In genomic region chr4:150536821-150537510, GRCm38 (mm10) we compare ENCODE assay signal across 10 mouse cellular contexts.
DNase-seq lines count a peak whose midpoint lies in the region; ATAC-seq lines count a peak whose summit lies in the region.
"Had no signal": no experiment of that assay in that cellular context is flagged by ENCODE, and none has a peak within 500 bp of the region (broad histone marks: within the 10 kb centered on the region; RNA-seq: fewer than 3 reads in every experiment).

No protein-coding gene starts in this region.

- no peaks in the 10 kb centered on the region for H3K9me3 ChIP-seq in midbrain, embryonic 13.5 days
- no peaks in the 10 kb centered on the region for H3K9me3 ChIP-seq in midbrain, embryonic 11.5 days (ENCODE audit: control insufficient read depth, low read length)
- H3K9me3 ChIP-seq in intestine, embryonic 15.5 days, result no peaks in the 10 kb centered on the region
- H3K9me3 ChIP-seq in stomach, embryonic 16.5 days (replicated peaks; ENCODE audit: control insufficient read depth, low read length), result no peaks in the 10 kb centered on the region
- H3K9me3 ChIP-seq: megakaryocyte, embryonic 14.5 days had no signal

- peak; percentile 66 for DNase-seq in heart, adult 11 months
- DNase-seq in heart, postnatal 36 days, result no peak
- DNase-seq in midbrain, embryonic 11.5 days (ENCODE audit: low spot score, missing footprints), result no peak
- DNase-seq in spleen, adult 18-20 months, result no peak
- DNase-seq in natural killer cell, adult 2 months (ENCODE audit: low spot score in 2 of 2), result no peak
- DNase-seq: kidney, adult 8-10 months had no signal

- no peak overlapping the region for H3K4me3 ChIP-seq in midbrain, embryonic 13.5 days (replicated peaks)
- no peak overlapping the region for H3K4me3 ChIP-seq in midbrain, embryonic 11.5 days (ENCODE audit: low read depth, low read length)
- no peak overlapping the region for H3K4me3 ChIP-seq in intestine, embryonic 15.5 days (replicated peaks)
- H3K4me3 ChIP-seq in stomach, embryonic 16.5 days (replicated peaks; ENCODE audit: low read length), result no peak overlapping the region
- H3K4me3 ChIP-seq: megakaryocyte, embryonic 14.5 days had no signal

- no peak overlapping the region for H3K9ac ChIP-seq in midbrain, embryonic 13.5 days (replicated peaks)
- H3K9ac ChIP-seq in midbrain, embryonic 11.5 days (ENCODE audit: low read length), result no peak overlapping the region
- no peak overlapping the region for H3K9ac ChIP-seq in intestine, embryonic 15.5 days
- no peak overlapping the region for H3K9ac ChIP-seq in stomach, embryonic 16.5 days (ENCODE audit: low read length)

- WGBS in midbrain, embryonic 13.5 days, result 85% methylated on average over 3 of the region's 3 CpGs
- WGBS in midbrain, embryonic 11.5 days, result 96% methylated on average over 3 of the region's 3 CpGs
- WGBS in intestine, embryonic 15.5 days, result 65% methylated on average over 3 of the region's 3 CpGs
- 47% methylated on average over 3 of the region's 3 CpGs for WGBS in stomach, embryonic 16.5 days

- peak overlapping the region; percentile 54; the same call in 1 of the 2 replicates for H3K27ac ChIP-seq in midbrain, embryonic 13.5 days
- no peak overlapping the region for H3K27ac ChIP-seq in midbrain, embryonic 11.5 days (ENCODE audit: low read depth, low read length)
- H3K27ac ChIP-seq in intestine, embryonic 15.5 days, result peak overlapping the region; percentile 23; the same call in 1 of the 2 replicates
- peak overlapping the region; percentile 64 for H3K27ac ChIP-seq in stomach, embryonic 16.5 days (ENCODE audit: low read length)

- H3K36me3 ChIP-seq in midbrain, embryonic 13.5 days, result peaks cover 44% of the 10 kb centered on the region
- H3K36me3 ChIP-seq in midbrain, embryonic 11.5 days (ENCODE audit: control insufficient read depth, insufficient read depth, low read length), result peaks cover 3% of the 10 kb centered on the region; the same call in 1 of the 2 replicates
- 0 out of 2 replicates have a peak, but pooled peaks cover 7% of the 10 kb centered on the region for H3K36me3 ChIP-seq in intestine, embryonic 15.5 days
- no peaks in the 10 kb centered on the region for H3K36me3 ChIP-seq in stomach, embryonic 16.5 days (ENCODE audit: control insufficient read depth, insufficient read depth, low read length)

- no peaks in the 10 kb centered on the region for H3K27me3 ChIP-seq in midbrain, embryonic 13.5 days
- H3K27me3 ChIP-seq in midbrain, embryonic 11.5 days (ENCODE audit: control insufficient read depth, insufficient read depth, low read length), result no peaks in the 10 kb centered on the region
- no peaks in the 10 kb centered on the region for H3K27me3 ChIP-seq in intestine, embryonic 15.5 days (replicated peaks)
- H3K27me3 ChIP-seq in stomach, embryonic 16.5 days (ENCODE audit: control insufficient read depth, insufficient read depth, low read length), result no peaks in the 10 kb centered on the region
- H3K27me3 ChIP-seq: megakaryocyte, embryonic 14.5 days had no signal

- no peak overlapping the region for H3K4me2 ChIP-seq in midbrain, embryonic 13.5 days (replicated peaks)
- H3K4me2 ChIP-seq in midbrain, embryonic 11.5 days, result no peak overlapping the region
- H3K4me2 ChIP-seq in intestine, embryonic 15.5 days (replicated peaks), result no peak overlapping the region
- no peak overlapping the region for H3K4me2 ChIP-seq in stomach, embryonic 16.5 days (ENCODE audit: low read depth, low read length)

- intact Hi-C loops in heart, postnatal 36 days (cut with DNase I), result no loop called here

- H3K4me1 ChIP-seq in midbrain, embryonic 13.5 days (replicated peaks), result peaks cover 22% of the 10 kb centered on the region
- peaks cover 3% of the 10 kb centered on the region for H3K4me1 ChIP-seq in midbrain, embryonic 11.5 days (ENCODE audit: control insufficient read depth, insufficient read depth, low read length)
- H3K4me1 ChIP-seq in intestine, embryonic 15.5 days (replicated peaks), result peaks cover 5% of the 10 kb centered on the region; the same call in 1 of the 2 replicates
- peaks cover 6% of the 10 kb centered on the region; the same call in 1 of the 2 replicates for H3K4me1 ChIP-seq in stomach, embryonic 16.5 days (ENCODE audit: control insufficient read depth, insufficient read depth, low read length)

- ATAC-seq in midbrain, embryonic 13.5 days, result no peak
- ATAC-seq in midbrain, embryonic 11.5 days (ENCODE audit: low FRiP score), result no peak
- ATAC-seq in intestine, embryonic 15.5 days, result 0 out of 2 replicates have a peak, but pooled peaks have one; percentile 25
- ATAC-seq in stomach, embryonic 16.5 days (ENCODE audit: insufficient read depth, low FRiP score), result 0 out of 2 replicates have a peak, but pooled peaks have one; percentile 33

Comparison
In these comparisons a context has a peak if more than half of its experiments do, and no peak if none do; other contexts are left out.
1. ATAC-seq: peak in intestine, embryonic 15.5 days (single experiment) and stomach, embryonic 16.5 days (single experiment); none in midbrain, embryonic 13.5 days (single experiment) and midbrain, embryonic 11.5 days (single experiment).